Mouse (Mus musculus) C2C12 (cell line): ENCODE measurements around the gene Atg5.
"Not testable (repeated sequence)": the region's sequence is repeated elsewhere in the genome, so short reads cannot be mapped to it uniquely, and the experiment has no call there.

Source experiments
- CTCF ChIP-seq: IDR thresholded peaks from one replicate; pipeline ENCODE4 v1.5.1; 2011; ENCODE audit not compliant: control insufficient read depth, insufficient read depth, insufficient read length
- FOSL1 ChIP-seq: IDR thresholded peaks from one replicate; pipeline ENCODE4 v1.8.0; 2011; ENCODE audit warnings: mild to moderate bottlenecking, low read length; ENCODE audit not compliant: poor library complexity, insufficient read depth, severe bottlenecking
- MAX ChIP-seq: IDR thresholded peaks from one replicate; pipeline ENCODE4 v1.6.1; 2011; ENCODE audit warnings: mild to moderate bottlenecking, control low read depth
- MYOD1 ChIP-seq: IDR thresholded peaks from one replicate; pipeline ENCODE4 v1.6.1; 2011; ENCODE audit warnings: low read depth; ENCODE audit not compliant: control insufficient read depth, insufficient read length
- MYOG ChIP-seq: IDR thresholded peaks from one replicate; pipeline ENCODE4 v1.6.1; 2011; ENCODE audit not compliant: control insufficient read depth, insufficient read length; ENCODE audit errors: extremely low read depth
- USF1 ChIP-seq: IDR thresholded peaks from one replicate; pipeline ENCODE4 v1.6.1; 2011; ENCODE audit warnings: low read depth, mild to moderate bottlenecking, control low read depth, moderate library complexity

DNA sequence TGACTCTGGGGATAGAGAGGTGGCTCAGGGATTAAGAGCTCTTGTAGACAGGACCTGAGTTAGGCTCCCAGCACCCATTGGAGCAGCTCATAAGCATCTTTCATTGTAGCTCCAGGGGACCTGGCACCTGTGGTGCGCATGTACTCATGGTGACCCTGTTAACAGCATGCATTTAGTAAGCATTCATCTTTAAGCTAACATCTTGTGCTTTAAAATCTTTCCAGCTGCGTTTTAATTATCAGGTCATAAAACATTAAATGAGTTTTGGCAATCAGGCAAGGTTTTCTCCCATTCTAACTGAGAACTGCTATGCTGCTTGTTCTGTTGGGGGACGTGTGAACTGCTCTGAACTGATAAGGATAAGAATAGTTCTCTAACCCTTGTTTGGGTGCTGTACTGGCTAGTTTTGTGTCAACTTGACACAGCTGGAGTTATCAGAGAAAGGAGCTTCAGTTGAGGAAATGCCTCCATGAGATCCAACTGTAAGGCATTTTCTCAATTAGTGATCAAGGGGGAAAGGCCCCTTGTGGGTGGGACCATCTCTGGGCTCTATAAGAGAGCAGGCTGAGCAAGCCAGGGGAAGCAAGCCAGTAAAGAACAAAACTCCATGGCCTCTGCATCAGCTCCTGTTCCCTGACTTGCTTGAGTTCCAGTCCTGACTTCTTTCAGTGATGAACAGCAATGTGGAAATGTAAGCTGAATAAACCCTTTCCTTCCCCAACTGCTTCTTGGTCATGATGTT lies 68.7 kb downstream of the Atg5 start:
- not testable (repeated sequence) for TF ChIP-seq MAX, CTCF, USF1, MYOG, FOSL1, MYOD1
